Mouse (Mus musculus) heart, postnatal 10 days (tissue): ENCODE results near the gene Camk2g. TPM values are rescaled to one million over a fixed set of nuclear protein-coding genes. Genes with fewer than 3 reads are reported as not detected.

ENCODE experiments used
- DNase-seq, 2 experiments: peaks; one replicate each; pipeline ENCODE4 v3.0.0; 2021
- intact Hi-C: fragments of 180-260 bp; cut with DNase I; formaldehyde crosslinking; loops from one replicate; pipeline ENCODE4 v1.15.1; 2025
- total RNA-seq, 2 experiments: library from RNA; stranded (reverse); gene quantifications; 2 replicates each; pipeline ENCODE4 v1.2.3; 2021

The Camk2g gene
- 10 to 100 TPM; 48.5 to 59.8 TPM for total RNA-seq

DNA sequence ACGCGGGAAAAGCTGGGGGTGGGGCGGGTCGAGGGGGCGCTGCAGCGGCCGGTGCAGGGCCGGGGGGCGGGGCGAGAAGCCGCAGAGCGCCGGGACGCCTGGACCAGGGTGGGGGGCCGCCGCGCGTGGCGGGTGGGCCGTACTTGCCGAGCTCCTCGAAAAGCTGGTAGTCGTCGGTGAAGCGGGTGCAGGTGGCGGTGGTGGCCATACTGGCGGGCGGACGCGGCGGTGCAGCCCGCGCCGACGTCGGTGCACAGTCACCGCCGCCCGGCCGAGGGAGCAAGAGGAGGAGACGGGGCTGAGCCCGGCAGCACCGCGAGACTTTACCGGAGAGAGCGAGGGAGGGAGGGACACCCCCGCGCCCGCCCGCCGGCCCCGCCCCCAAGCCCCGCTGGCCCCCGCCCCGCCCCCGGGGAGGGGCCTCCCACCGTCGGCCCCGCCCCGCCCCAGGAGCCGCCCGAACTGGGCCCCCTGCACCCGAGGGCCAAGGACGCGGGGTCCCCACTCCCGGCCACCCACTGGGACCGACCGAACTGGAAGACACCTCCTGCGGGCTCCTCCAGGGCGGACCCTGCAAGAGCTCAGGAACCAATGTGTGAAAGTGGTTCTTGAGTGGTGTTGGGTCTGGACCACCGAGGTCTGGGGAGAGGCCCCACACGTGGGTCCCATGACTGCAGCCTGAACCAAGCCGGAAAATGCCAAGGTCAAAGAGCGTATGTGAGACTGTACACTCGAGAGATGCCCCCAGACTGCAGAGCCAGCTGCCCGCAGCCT, at the start of gene Camk2g:
Gene Camk2g, minus strand, starts transcription at position 331 of the 774 bp plus-strand sequence.
- DNase-seq, result peak; percentile 87 to 90

DNA sequence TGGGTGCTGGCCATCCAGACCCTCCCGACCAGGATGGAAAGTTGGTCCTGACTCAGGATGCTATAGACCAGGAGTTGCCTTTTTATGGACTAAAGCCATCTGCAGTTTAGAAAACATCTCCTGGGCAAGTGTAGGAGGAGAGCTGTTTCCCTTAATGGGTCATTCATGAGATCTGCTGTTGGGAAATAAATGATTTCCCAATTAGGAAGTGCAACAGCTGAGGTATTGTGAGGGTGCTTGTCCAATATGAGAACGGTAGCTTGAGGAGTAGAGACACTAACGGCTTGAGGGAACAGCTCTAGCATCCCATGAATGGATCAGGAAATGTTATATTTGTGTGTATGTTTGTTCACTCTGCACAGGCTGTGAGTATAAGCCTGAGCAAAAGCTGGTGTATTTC, 48.7 kb upstream of the Camk2g start:
- no peak for DNase-seq
- intact Hi-C loops, result no loop called here

More for the DNA sequence above, at the start of gene Camk2g:
- intact Hi-C loops, result no loop called here

DNA sequence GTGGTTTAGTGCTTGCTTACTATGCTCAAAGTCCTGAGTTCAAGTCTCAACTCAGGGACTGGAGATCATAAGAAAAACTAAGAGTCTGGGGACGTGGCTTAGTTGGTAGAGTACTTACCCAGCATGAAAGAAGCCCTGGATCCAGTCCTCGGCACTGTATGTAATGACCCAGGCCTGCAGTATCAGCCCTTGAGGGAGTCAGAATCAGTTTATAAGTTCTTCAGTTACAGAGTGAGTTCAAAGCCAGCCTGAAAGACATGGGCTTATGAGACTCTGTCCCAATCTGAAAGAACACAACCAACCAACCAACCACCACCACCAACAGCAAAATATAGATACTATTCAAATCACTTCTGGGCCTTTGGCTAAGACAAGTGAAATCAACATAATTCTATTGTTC, 47.6 kb upstream of the Camk2g start:
- no peak for DNase-seq
- intact Hi-C loops, result no loop called here

DNA sequence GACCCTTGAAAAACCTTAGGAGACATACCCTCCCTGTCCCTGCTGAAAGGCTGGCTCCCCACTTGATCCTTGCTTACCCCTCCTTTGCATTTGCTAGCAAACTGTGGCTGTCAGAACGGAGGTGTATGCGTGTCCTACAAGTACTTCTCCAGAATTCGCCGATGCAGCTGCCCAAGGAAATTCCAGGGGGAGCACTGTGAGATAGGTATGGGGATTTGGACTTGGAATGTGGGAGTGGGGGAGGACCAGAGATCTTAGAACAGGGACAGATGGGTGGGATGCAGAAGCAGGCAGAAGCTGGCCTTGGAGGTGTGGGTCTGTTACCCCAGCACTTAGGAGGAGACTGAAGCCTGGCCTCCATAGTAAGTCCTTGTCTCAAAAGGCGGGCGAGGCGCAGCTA, 43.8 kb upstream of the Camk2g start:
- intact Hi-C loops, result no loop called here
- no peak for DNase-seq

DNA sequence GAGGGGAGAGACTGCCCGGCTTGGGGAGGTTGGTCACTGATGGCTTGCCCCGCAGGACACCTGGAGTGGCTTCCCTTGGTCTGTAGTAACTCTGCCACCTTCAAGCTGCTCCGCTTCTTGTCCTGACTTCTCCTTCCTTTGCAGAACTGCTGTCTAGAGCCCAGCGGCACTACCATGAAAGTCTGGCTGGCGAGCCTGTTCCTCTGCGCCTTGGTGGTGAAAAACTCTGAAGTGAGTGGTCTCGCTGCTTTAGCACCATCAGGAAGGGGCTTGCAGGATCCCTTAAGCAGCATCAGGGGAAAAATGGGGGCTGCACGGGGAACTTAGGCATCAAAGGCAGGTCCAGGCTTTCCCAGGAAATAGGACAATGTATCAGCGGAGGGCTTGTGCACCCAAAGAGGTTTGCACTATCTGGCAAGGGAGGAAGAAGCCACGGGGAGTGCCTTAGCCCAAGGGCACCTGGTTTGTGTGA, 43.1 kb upstream of the Camk2g start:
- no peak for DNase-seq
- intact Hi-C loops, result no loop called here

DNA sequence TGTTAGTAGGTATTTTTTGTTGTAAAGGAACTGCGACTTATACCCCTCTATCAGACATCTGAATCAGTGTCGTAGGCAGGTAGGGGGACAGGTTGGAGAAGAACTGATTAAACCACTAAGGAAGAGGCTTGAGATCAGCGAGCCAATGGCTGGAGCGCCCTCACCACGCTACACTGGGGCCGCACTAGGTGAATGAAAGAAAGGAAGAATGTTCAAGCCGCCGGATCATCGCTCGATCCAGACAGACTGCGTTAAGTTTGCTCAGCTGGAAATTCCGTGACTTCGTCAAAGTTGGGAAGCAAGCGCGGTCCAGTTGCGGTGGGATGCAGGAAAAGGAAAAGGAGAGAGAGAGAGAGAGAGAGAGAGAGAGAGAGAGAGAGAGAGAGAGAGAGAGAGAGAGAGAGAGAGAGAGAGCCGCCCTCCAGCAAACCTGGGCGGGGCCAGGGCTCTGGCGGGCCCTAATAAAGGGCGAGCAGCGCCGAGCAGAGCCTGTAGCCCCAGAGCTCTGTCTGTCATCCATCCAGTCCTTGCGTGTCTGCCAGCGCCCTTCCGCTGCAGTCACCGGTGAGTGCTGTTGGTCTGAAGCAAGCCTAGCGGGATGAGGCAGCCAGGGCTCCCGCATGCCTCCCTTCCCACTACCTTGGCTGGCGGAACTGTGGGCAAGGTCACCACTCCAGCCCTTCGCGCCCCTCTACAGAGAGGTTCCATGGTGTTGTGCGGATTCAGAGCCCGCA, 42.5 kb upstream of the Camk2g start, which contains the start of gene Plau:
Gene Plau, plus strand, starts transcription at position 490 of the 734 bp plus-strand sequence.
- intact Hi-C loops, result no loop called here
- peak; percentile 78 for DNase-seq

DNA sequence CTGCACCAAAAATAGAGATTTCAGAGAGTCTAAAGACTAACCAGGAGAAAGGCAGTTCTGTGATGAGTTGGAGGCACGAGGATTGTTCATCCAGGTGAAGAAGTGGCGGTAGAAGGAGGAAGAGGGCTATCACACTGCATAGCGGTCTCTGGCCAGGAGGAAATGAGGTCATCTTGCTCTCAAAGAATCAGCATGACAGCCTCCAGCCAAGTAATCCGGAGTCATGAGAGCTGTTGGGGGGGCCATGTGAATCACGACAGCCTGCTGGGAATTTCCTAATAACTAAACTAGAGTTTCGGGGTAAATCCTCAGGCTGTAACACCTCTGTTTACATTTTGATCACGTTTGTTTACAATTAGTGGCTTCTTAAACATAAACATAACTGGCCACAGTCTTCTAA, 40.2 kb upstream of the Camk2g start:
- peak; percentile 33 to 43 for DNase-seq
- intact Hi-C loops, result no loop called here

DNA sequence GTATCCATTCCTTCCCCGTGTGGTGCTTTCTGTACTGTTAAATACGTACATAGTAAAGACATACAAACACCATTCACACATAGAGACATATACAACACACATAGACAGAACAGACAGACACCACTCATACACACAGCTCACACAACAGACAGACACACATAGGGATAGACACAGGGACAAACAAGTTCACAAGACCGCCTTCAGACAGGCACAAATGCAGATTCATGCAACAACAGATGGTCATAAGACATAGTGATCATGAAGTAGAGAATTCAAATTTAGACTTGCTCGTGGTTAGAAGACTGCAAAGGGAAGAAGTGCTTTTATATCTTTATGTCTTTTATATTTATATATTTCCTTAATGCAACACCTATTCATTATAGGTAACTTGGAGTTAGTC, 39.6 kb upstream of the Camk2g start:
- no peak for DNase-seq

DNA sequence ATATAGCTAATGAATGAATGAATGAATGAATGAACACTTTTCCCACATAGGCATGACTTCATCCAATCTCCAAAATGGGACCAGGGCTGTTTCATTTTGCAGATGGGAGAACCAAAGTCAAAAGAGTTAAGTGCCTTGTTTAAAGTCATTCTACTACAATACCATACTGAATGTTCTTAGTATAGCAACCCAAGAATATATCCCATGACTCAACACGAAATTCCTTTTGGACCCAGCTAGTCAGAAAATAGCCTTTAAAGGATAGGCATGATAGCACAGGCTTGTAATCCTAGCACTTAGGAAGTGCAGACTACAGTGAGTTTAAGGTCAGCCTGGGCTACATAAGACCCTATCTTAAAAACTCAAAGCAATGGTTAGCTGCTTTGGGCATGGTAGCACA, 38.0 kb upstream of the Camk2g start:
- intact Hi-C loops, result no loop called here
- no peak for DNase-seq

More for the DNA sequence above, 39.6 kb upstream of the Camk2g start:
- intact Hi-C loops, result no loop called here

DNA sequence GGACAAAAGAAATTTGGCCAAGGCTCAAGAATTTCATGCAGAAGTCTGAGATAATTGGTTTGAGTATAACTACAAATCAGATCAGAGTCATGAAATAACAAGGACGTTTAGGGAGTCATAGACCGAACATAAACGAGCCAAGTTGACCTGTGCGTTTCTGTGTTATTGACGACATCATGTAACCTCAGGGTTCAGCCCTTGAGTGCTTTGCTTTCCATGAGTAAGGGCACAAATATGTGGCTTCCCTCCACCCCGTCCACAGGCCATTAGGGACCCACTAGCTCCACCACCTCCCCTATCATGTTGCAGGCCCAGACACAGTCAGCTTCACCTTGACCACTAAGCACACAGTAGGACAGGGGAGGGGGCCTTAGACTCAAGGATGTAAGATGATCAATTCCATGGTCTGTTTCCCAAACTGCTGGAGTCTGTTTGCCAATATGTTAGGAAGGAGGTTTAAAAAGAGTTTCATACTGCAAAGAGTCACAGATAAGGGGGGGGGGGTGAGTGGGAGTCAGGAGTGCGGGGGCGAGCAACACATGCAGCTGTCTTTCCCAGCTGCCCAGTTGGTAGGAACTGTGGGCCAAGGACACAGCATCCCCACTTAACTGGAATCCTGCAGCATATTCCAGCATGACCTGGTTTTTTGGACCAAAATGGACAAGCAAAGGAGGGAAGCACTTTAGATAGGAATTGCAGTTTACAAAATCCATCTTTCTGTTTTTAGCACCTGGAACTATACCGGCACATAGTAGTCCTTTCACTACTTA, 37.4 kb upstream of the Camk2g start:
- peak; percentile 30 to 32 for DNase-seq
- intact Hi-C loops, result no loop called here

DNA sequence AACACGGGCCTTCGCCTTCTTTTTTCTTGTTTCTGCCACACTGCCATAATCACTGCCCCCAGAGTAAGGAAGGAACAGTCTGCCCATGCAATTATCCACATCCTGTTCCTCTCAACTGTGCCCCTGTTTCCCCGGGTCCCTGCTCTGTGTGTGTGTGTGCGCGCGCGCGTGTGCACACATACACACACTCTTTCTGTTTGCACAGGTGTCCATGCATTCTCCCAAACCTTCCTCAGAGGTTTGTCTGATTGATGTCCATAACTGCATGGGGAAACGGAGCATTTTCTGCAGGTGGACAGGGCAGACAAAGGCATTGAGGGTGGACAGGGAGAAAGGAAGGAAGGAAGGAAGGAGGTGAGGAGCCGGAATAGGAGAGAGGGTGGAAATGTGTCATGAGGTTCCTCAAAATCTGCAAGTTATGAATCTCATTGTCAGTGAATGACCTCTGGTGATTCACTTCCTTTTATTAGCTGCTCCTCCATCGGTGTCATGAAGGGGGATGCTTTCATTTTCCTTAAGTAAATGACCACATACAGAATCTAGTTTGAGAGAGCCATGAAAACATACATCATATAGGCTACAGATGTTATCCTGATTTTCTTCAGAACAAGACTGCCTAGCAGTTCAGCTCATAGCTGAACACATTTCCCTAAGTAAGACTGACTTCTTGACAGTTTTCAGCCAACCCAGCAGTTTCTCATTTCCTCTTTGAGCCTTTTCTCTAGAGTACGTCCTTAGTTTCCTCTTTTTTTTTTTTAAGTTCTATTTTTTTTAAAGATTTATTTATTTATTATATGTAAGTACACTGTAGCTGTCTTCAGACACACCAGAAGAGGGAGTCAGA, 35.9 kb upstream of the Camk2g start:
- intact Hi-C loops, result loop anchor here (5.0 kb wide), 1 partner anchor 408 kb away; no protein-coding TSS in a partner anchor
- DNase-seq, result peak in 1 of 2 experiments; percentile 9

DNA sequence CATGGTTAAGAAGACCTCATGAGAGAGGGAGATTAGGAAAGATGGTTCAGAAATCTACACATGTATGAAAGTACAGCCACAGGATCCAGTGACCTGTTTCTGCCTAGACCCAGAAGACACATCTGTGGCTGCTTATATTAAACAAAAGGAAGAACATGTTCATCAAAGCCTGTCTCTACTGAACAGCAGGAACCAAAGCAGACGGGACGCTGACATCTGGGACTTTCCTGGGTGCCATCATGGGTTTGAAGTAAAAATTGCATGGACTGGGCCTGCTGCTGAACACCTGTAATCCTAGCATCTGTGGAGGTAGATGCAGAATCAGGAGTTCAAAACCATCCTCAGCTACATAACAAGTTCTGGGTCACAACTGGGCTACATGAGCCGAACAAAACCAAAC, 34.6 kb upstream of the Camk2g start:
- intact Hi-C loops, result loop anchor here (5.0 kb wide), 1 partner anchor 409 kb away; no protein-coding TSS in a partner anchor
- DNase-seq, result no peak

DNA sequence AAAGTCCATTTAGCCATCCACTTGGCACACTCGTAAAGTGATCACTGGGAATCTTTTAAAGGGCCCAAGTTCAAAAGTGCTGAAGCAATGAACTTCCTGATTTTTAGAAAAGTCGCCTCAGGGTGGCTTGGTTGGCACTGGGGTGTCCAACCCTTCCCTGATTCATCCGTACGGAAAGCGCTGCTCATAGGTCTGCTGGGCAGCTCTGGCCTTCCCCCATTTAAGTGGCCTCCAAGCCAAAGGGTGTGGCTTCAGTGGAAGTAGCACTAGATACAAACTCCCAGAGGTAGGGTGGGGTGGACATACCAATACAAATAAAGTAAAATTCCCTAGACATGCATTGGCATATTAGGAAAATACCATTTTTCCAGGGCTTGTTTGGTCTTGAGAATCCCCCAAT, 33.6 kb upstream of the Camk2g start:
- DNase-seq, result no peak
- intact Hi-C loops, result loop anchor here (5.0 kb wide), 1 partner anchor 410 kb away; no protein-coding TSS in a partner anchor

DNA sequence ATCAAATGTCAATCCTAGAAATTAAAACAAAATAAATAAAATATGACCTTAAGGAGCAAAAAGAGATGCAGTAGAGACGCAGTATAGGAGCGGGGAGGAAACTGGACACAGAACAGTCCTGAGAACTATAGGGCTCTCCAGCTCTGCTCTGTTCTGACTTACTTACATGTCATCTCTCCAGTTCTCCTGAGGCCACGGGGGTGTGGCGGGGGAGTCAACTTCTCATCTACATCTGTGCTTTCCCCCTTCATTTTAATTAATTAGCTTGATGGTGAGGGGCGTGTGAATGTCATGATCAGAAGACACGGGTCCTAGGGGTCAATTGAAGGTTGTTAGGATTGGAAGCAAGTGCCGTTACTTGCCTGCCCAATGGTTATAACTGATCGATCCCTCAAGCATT, 33.2 kb upstream of the Camk2g start:
- no peak for DNase-seq
- intact Hi-C loops, result loop anchor here (5.0 kb wide), 1 partner anchor 410 kb away; no protein-coding TSS in a partner anchor

DNA sequence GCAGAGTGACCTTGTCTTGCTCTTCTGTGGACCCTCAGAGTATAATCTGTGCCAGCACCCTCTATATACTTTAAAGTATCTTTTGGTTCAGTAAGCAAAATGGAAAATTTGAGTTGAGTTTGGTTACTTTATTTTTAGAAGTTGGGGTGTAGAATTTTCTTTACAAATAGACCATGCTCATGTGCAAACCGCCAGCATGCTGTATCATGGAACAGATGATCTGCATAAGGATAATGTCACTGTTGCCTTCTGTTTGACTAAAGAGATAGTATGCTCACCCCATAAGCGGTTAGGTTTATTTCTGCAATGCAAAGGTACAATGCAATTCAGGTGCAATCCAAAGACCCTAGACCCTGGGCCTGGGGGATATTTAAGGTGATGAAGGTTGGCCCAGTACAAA, 31.6 kb upstream of the Camk2g start:
- DNase-seq, result no peak
- intact Hi-C loops, result loop anchor here (5.0 kb wide), 1 partner anchor 412 kb away; no protein-coding TSS in a partner anchor

DNA sequence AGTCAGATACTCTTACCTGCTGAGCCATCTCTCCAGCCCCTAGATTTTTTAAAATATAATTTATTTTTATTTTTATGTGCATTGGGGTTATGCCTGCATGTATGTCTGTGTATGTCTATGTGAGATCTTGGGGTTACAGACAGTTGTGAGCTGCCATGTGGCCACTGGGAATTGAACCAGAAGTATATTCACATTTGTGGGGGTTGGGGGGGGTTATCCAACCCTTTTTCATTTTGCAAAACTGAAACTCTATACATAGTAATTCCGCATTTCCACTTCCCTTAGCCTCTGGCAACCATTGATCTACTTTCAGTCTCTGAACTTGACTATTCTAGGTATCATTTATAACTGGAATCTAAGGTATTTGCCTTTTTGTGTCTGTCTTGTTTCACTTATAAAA, 30.6 kb upstream of the Camk2g start:
- DNase-seq, result no peak
- intact Hi-C loops, result no loop called here

DNA sequence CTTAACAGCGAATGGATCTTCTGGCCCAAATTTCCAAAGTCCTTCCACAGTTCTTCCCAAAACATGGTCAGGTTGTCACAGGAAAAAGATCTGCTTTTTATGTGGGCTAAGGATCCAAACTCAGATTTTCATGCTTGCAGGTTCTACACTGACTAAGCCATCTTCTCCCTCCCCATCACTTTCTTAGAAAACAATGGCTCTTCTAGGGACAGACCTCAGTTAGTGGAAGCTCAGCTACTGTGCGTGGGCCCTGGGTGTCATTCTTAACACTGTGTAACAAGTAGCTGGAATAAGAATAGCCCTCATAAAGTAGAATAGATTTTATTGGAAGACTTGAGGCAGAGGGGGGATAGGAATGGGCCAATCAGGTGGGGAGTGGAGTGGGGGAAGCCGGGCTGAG, 21.6 kb upstream of the Camk2g start:
- DNase-seq, result no peak
- intact Hi-C loops, result no loop called here

DNA sequence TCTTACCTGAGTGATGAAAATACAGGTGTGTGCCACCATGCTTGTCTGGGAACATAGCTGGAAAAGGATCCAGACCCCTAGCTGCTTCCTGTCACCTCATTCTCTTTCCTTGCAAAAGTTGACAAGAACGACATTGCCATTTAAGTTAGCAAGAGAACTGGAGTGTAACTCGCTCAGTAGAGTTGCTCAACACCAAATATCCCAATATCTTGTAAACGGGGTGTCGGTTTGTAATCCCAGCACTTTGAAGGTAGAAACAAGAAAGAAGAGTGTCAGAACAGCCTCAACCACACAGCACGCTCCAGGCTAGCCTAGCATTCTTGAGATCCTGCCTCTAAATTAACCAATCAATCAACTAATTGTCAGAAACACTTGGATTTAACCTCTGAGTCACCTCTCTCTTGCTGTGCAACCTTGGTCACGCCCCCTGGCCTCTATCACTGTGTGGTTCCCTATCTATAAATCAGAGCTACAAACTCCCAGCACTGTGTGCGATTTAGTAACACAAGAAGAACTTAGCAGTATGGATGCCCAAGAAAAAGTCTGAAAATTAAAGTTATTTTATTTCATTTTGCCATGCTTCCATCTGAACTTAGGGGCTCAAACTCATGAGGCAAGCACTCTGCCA, 18.0 kb upstream of the Camk2g start:
- no peak for DNase-seq
- intact Hi-C loops, result no loop called here

DNA sequence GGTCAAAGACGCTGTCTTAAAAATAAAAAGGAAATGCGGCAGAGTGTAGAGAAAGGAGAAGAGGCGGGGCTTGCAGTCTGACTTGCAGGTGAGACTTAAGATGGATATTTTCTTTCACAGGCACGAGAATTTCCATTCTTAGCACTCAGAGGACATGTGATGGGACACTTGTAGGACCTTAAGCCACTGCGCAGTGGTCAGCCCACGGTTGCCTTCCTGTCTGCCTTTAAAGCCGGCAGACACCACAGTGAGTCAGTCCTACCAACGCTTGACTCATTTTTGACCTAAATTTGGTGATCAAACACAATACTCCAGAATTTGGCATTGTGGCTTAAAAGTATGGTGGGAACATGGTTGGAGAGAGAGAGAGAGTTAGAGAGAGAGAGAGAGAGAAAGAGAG, 17.3 kb upstream of the Camk2g start:
- no peak for DNase-seq
- intact Hi-C loops, result no loop called here
